Mouse (Mus musculus) lung, postnatal 4 days (tissue): ENCODE measurements at regions not wholly inside any gene's neighbourhood (a gene's known extent, or its start where the extent isn't known, plus 50 kb on each side); places are given as distances from the start of the nearest gene placed in this dataset.
"Not testable (repeated sequence)": the region's sequence is repeated elsewhere in the genome, so short reads cannot be mapped to it uniquely, and the experiment has no call there.

Source experiments
- DNase-seq, 2 experiments: peaks; one replicate each; pipeline ENCODE4 v3.0.0; 2021

DNA sequence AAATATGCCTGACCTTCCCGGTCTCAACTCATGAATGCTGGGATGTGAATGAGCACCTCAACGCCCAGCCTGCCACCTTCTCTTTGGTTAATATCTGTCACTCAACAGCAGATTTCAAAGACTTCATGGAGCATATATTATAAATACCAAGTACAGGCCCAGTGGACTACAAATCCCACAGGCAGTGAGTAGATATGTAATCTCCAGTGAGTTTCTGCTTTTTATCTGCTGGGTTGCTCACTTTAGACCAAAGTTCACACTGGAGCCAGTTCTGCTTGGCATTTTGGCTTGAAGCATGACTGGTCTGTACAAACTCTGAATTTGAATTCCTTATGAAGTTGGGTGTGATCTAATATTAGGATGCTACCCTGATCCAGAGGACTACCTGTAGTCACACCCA lies 377.1 kb upstream of the Ngly1 start:
- no peak for DNase-seq

- DNase-seq: no peak
Measured at GRCm38 (mm10) chr14:15880146-15880545, 368.9 kb upstream of the Ngly1 start.

- peak in 1 of 2 experiments; percentile 37 for DNase-seq
Measured at GRCm38 (mm10) chr14:15881284-15881683, 367.8 kb upstream of the Ngly1 start.

DNA sequence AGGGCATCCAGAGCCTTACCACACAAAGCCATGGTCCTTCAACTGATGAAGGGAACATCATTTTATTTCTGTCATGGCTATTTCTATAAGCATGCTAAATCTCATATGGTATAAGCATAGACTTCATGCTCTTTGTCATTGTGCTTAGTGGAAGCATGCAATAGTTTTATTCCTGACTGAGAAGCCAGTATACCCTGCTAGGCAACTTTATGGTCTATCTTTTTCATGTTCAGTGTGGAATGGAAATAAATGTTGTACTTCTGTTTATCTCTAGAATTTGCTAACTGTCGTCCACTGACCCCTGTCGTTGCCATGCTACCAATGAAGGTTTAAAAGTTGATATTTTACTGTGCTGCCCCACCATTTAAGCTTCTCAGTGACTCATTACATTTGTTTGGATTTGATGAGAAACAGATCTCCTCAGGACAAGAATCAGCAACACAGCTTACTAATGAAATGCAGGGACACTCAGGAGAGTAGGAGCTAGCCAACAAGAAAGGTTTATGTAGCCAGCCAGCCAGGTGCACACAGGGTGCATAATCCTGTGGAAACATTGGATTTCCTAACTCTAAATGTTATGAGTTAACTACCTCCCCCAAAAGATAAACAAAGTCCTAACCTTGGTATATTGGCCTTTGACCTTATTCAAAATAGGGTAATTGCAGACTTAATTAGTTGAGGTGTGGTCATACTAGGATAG lies 364.3 kb upstream of the Ngly1 start:
- no peak for DNase-seq

GRCm38 (mm10) chr14:15897098-15897497 lies 352.0 kb upstream of the Ngly1 start:
- no peak for DNase-seq

DNA sequence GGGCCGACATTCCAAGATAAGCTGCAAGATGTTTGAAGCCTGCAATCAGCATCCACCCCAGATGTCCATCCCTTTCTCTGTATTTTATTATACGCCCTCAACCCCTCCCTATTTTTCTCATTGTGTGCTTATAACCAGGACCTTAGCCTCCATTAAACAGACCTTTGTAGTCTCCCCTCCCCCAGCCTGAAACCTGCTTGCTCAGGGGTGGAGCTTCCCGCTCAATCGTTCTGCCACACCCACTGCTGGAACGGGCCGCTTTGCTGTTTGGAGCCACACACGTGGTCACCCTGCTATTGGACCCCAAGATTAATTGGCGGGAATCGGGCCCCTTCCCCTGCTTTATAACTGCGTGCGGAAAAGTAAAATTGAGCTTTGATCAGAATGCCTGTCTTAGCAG lies 342.7 kb upstream of the Ngly1 start:
- not testable (repeated sequence) for DNase-seq

GRCm38 (mm10) chr14:15913206-15913605 lies 335.9 kb upstream of the Ngly1 start:
- DNase-seq: not testable (repeated sequence)

GRCm38 (mm10) chr14:15914176-15914575 lies 334.9 kb upstream of the Ngly1 start:
- no peak for DNase-seq

DNA sequence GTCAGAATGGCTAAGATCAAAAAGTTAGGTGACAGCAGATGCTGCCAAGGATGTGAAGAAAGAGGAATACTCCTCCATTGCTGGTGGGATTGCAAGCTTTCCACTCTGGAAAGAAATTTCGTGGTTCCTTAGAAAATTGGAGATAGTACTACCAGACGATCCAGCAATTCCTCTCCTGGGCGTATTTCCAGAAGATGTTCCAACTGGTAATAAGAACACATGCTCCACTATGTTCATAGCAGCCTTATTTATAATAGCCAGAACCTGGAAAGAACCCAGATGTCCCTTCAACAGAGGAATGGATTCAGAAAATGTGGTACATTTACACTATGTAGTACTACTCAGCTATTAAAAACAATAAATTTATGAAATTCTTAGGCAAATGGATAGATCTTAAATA lies 324.4 kb upstream of the Ngly1 start:
- DNase-seq: not testable (repeated sequence)

GRCm38 (mm10) chr14:15934729-15935128 lies 314.4 kb upstream of the Ngly1 start:
- DNase-seq: no peak

GRCm38 (mm10) chr14:15970321-15970720 lies 278.8 kb upstream of the Ngly1 start:
- DNase-seq: no peak

GRCm38 (mm10) chr14:15970767-15971166 lies 278.3 kb upstream of the Ngly1 start:
- no peak for DNase-seq

DNA sequence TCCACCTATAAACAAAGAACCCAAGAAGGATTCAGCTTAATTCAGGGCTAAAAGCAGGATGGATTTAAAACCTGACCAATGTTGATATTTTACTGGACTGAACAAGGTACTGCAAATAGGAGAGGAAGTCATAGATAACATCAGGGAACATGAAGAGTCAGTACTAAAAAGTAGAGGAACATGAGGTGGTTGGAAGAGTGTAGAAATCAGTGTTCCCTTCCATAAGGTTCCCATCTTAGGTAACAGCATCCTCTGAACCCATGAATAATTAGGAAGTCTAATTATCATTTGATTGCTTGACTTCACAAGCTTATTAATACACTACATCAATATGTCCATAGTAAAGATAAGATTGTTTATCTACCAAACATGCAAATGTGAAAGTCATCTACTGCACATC lies 277.8 kb upstream of the Ngly1 start:
- no peak for DNase-seq

GRCm38 (mm10) chr14:15977366-15977765 lies 271.7 kb upstream of the Ngly1 start:
- no peak for DNase-seq

DNA sequence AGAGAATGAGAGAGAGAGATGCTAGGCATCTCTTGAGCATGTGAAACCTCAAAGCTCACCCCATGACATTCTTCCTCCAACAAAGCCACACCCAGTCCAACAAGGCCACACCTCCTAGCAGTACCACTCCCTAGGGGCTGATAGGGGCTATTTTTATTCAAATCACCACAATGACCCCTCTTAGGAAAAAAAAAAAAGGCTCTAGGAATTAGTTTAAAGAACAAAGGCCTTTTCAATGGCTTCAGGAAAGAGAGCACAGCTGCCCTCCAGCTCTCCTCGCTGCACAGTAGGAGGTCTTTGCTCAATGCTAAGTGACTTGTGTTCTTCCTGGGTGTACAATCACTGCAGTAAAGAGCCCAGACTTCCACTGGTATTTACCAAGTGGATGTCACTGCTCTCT lies 270.8 kb upstream of the Ngly1 start:
- DNase-seq: no peak

- DNase-seq: no peak
Measured at GRCm38 (mm10) chr14:16005409-16005808, 243.7 kb upstream of the Ngly1 start.

- DNase-seq: no peak
Measured at GRCm38 (mm10) chr14:16006968-16007367, 242.1 kb upstream of the Ngly1 start.

DNA sequence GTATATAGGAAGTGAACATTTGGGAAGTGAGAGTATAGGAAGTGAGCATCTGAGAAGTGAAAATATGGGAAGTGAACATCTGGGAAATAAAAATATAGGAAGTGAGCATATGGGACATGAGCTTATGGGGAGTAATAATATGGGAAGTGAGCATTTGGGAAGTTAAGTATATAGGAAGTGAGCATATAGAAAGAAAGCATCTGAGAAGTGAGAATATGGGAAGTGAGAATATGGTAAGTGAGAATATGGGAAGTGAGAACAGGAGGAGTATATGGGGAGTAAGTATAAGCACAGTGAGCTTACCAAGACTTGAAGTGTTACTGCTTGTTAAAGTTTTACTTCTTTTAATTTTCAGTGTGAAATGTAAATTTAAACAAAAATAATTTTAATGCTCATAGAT lies 239.3 kb upstream of the Ngly1 start:
- DNase-seq: no peak

- DNase-seq: no peak
Measured at GRCm38 (mm10) chr14:16023853-16024252, 225.2 kb upstream of the Ngly1 start.

GRCm38 (mm10) chr14:16037771-16038170 lies 211.3 kb upstream of the Ngly1 start:
- no peak for DNase-seq

DNA sequence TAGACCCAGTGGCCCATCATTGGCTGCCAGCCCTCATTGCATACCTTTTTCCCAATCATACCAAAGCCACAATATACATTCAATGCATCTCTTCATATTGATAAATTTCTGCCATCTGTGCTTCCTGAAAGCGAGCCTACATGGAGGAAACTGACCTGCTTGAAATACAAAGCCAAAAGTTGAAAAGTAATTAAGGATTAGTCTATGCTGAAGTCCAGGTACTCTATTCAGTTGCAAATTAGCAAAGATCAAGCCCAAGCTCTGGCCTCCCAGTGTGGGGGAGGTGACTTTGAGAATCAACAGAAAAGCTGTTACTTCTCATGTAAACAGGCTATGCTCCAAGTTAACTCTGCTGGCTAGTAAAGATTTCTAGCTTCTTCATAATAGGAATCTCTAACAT lies 210.7 kb upstream of the Ngly1 start:
- no peak for DNase-seq

- no peak for DNase-seq
Measured at GRCm38 (mm10) chr14:16044466-16044865, 204.6 kb upstream of the Ngly1 start.

GRCm38 (mm10) chr14:16072534-16072933 lies 176.5 kb upstream of the Ngly1 start:
- not testable (repeated sequence) for DNase-seq

DNA sequence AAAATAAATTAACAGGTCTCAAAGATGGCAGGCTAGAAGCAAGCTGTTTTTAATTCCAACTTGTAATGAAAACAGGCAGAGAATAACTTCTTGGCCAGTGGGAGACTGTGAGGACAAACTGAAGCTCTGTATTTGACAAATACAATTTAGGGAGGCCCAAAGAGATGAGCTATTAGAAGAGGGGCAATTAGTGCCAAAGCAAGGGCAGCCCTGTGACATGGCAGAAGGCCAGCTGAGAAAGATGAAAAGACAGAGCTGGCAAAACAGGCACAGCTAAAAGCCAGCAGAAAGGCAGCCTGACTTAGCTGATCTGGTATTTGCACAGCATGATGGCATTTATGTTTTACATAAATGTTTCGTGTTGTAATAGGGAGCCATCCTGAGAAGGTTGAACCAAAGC lies 175.0 kb upstream of the Ngly1 start:
- no peak for DNase-seq

GRCm38 (mm10) chr14:16079096-16079495 lies 170.0 kb upstream of the Ngly1 start:
- DNase-seq: no peak
